Mouse (Mus musculus) intestine, embryonic 15.5 days (tissue): ENCODE measurements around the gene Scn1b. TPM values are rescaled to one million over a fixed set of nuclear protein-coding genes. Genes with fewer than 3 reads are reported as not detected.

ENCODE experiments used
- ATAC-seq: fragments of 200-750 bp; cut with Nextera tagmentation; 2 replicates; pipeline ENCODE4 v1.8.0; 2017; ENCODE audit warnings: moderate TSS enrichment, moderate library complexity
- H3K27ac ChIP-seq: fragments of 300-500 bp; sonication (generic); 2 replicates; pipeline ENCODE4 v1.5.1; 2015; ENCODE audit warnings: mild to moderate bottlenecking, inconsistent platforms
- H3K27me3 ChIP-seq: fragments of 300-500 bp; sonication (generic); replicated peaks from 2 replicates; pipeline ENCODE4 v1.6.1; 2015; ENCODE audit warnings: inconsistent platforms
- H3K36me3 ChIP-seq: fragments of 300-500 bp; sonication (generic); 2 replicates; pipeline ENCODE4 v1.6.1; 2015; ENCODE audit warnings: inconsistent platforms
- H3K4me1 ChIP-seq: fragments of 300-500 bp; sonication (generic); replicated peaks from 2 replicates; pipeline ENCODE4 v1.6.1; 2015; ENCODE audit warnings: inconsistent platforms
- H3K4me2 ChIP-seq: fragments of 300-500 bp; sonication (generic); replicated peaks from 2 replicates; pipeline ENCODE4 v1.6.1; 2015; ENCODE audit warnings: mild to moderate bottlenecking, inconsistent platforms
- H3K4me3 ChIP-seq: fragments of 300-500 bp; sonication (generic); replicated peaks from 2 replicates; pipeline ENCODE4 v1.5.1; 2015; ENCODE audit warnings: inconsistent platforms
- H3K9ac ChIP-seq: fragments of 300-500 bp; sonication (generic); 2 replicates; pipeline ENCODE4 v1.6.1; 2015; ENCODE audit warnings: inconsistent platforms
- H3K9me3 ChIP-seq: fragments of 300-500 bp; sonication (generic); 2 replicates; pipeline ENCODE4 v1.6.1; 2016; ENCODE audit warnings: inconsistent platforms
- WGBS: fragments of 180-500 bp; shearing (Covaris S2); methylation state at CpG from one replicate; pipeline ENCODE4 v1.1.7; 2015; 5-methylcytosine and 5-hydroxymethylcytosine counted together
- polyA plus RNA-seq: library from polyadenylated mRNA; unstranded; fragments of >200 nt; fragmentation: Nextera tagmentation; extraction: Ambion mirVana; gene quantifications from 2 replicates; pipeline ENCODE4 v1.2.1, GENCODE M21; 2015

The Scn1b gene
- 1.6 and 1.8 TPM in 2 replicates for polyA plus RNA-seq

DNA sequence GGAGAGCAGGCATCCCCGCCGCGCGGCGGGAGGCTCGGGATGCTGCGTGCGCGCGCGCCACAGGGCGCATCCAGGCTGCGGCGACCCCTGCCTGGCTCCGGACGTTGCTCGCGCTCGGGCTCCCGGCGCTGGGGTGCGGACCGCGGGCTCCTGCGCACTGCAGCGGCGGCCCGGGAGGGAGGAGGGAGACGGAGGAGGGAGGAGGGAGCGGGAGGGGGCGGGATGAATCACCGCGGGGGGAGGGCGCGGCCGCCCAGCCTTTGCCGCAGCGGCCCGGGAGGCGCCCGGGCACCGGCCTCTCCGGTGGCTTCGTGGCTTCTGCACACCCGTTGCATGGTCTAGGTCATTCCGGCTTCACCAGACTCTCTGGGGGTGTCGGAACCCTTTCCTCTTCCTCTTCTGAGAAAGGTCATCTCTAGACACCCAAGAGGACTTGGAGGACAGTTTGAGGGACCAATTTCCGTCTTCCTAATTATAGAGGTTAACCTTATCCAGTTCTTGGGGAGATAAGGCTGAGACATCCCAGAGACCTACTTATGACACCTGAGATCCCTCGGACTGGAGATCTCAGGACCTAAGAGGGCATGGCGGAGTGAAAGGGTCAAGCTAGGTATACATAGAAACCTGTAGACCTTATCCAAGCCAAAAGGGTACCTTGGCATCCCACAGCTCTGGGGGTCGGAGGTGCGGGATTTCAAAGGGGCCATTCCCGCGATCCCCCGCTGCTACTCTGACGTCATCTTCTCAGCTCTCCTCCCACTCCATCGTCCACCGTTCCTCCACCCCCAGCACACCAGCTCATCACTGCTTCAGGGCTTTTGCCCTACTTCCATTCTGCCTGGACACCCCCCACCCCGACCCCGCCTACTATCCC, at the start of gene Scn1b:
Gene Scn1b, minus strand, starts transcription at position 153 of the 874 bp plus-strand sequence.
- no peaks in the 10 kb centered on the region for H3K9me3 ChIP-seq
- under 1% methylated on average over 60 of the region's 60 CpGs for WGBS
- peak within 1 kb of the TSS; percentile 60 for H3K4me3 ChIP-seq
- H3K36me3 ChIP-seq = peaks cover 18% of the 10 kb centered on the region; the same call in 1 of the 2 replicates
- H3K4me1 ChIP-seq = peaks cover 13% of the 10 kb centered on the region; the same call in 1 of the 2 replicates
- peak; percentile 62 for ATAC-seq
- H3K4me2 ChIP-seq = peak within 1 kb of the TSS; percentile 99
- peak within 1 kb of the TSS; percentile 49 for H3K9ac ChIP-seq
- H3K27ac ChIP-seq = no peak within 1 kb of the TSS
- peaks cover 30% of the 10 kb centered on the region for H3K27me3 ChIP-seq

DNA sequence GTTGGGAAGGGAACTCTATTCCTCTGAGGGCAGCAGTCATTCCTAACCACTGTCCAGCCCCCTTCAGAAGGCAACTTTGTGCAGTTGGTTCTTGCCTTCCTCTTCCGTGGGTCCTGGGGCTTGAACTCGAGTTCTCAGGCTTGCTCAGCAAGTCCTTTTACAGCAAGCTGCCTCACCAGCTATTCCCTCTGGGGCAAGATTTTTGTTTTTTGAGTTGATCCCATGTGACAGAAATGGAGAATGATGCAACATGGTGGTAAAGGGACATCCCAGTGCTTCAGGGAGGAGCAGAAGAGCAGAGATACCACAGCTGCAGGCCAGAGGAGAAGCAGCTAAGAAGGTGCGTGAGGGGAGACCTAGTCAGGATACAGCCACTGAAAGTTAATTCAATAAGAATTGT, 48.3 kb upstream of the Scn1b start:
- no peak overlapping the region for H3K4me2 ChIP-seq
- ATAC-seq = no peak
- 79% methylated on average over 3 of the region's 3 CpGs for WGBS
- no peak overlapping the region for H3K27ac ChIP-seq
- H3K9me3 ChIP-seq = no peaks in the 10 kb centered on the region
- H3K9ac ChIP-seq = no peak overlapping the region
- H3K4me3 ChIP-seq = no peak overlapping the region
- H3K4me1 ChIP-seq = no peaks in the 10 kb centered on the region
- no peaks in the 10 kb centered on the region for H3K36me3 ChIP-seq
- peaks cover 3% of the 10 kb centered on the region; the same call in 1 of the 2 replicates for H3K27me3 ChIP-seq

DNA sequence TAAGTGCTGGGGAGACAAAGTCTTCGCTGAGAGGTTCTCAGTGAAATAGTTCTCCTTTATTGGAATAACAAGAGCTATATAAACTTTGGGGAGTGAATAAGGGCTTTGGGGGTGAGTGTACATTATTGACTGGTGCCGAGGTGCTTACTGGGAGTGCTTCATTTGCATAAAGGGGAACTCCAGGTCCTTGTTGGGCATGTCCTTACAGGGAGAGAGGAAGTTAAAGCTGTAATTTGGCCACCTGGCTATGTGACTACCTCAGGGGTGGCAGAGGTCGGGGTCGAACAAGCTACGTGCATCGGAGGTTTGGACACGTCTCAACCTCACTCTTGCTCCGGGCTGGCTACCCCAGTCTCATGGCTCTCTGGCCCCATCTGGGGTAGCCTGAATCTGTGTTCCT, 47.7 kb upstream of the Scn1b start:
- Histone ChIP-seq H3K27ac (no peak overlapping the region), H3K9ac (no peak overlapping the region), H3K27me3 (peaks cover 3% of the 10 kb centered on the region; the same call in 1 of the 2 replicates), H3K4me2 (no peak overlapping the region), H3K4me1 (no peaks in the 10 kb centered on the region), H3K4me3 (no peak overlapping the region), H3K9me3 (no peaks in the 10 kb centered on the region), H3K36me3 (no peaks in the 10 kb centered on the region)
- no peak for ATAC-seq
- 71% methylated on average over 8 of the region's 8 CpGs for WGBS

DNA sequence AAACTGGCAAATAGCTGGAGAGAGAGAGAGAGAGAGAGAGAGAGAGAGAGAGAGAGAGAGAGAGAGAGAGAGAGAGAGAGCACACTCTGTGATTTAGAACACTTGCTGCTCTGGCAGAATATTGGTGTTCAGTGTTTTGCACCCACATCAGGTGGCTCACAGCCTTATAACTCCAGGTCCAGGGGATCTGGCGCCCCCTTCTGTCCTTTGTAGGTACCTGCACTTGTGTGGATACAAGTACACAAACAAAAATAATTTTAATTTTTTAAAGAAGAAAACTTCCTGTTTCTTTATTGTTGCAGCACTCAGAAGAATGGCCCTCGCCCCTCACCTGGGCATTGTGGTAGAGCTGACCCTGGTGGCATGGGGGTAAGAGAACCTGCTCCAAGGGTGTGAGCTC, 45.4 kb upstream of the Scn1b start:
- Histone ChIP-seq H3K9ac (no peak overlapping the region), H3K4me1 (no peaks in the 10 kb centered on the region), H3K27ac (no peak overlapping the region), H3K4me2 (no peak overlapping the region), H3K27me3 (no peaks in the 10 kb centered on the region; the same call in 1 of the 2 replicates), H3K4me3 (no peak overlapping the region), H3K36me3 (no peaks in the 10 kb centered on the region), H3K9me3 (no peaks in the 10 kb centered on the region)
- ATAC-seq = no peak
- 21% methylated on average over 2 of the region's 2 CpGs for WGBS

DNA sequence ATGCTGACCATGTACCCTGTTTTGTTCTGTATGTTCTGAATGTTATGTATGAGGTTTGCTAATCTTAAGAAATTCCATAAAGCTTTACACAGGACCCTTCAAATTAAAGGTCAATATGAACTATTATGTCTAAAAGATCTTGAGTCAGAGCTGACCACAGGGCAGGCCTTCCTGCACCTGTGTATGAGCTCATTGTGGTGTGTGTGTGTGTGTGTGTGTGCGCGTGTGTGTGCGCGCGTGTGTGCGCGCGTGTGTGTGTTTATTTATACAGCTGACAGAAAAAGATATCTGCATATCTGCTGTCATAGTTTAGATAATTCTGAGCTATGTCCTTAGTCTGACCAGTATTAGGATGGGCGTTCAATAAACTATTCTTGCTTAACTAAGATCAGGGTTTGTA, 43.7 kb upstream of the Scn1b start:
- WGBS = 88% methylated on average over 9 of the region's 9 CpGs
- no peak for ATAC-seq

DNA sequence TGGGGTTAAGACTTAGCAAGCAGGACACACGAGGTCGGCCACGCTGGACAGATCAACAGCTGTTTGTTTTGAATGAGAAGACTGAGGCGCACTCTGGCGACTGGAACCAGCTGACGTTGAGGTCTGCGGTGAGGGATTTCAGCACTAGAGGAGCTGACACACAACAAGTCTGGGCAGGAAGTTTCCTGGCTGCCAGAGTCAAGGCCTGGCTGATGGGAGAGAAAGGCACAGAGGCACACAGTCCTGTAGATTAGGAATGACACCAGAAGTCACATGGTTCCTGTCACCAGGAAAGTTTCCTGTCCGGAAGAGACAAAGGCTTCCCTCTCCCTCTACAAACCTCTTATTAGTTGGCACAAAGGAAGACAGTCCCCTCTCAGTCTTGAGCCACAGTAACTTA, 41.6 kb upstream of the Scn1b start:
- Histone ChIP-seq H3K4me2 (no peak overlapping the region), H3K27ac (no peak overlapping the region), H3K4me3 (no peak overlapping the region), H3K9me3 (no peaks in the 10 kb centered on the region), H3K4me1 (no peaks in the 10 kb centered on the region), H3K9ac (no peak overlapping the region), H3K27me3 (no peaks in the 10 kb centered on the region), H3K36me3 (no peaks in the 10 kb centered on the region)
- WGBS = 39% methylated on average over 8 of the region's 8 CpGs
- ATAC-seq = no peak

More for the DNA sequence above, 43.7 kb upstream of the Scn1b start:
- Histone ChIP-seq H3K4me3 (no peak overlapping the region), H3K36me3 (no peaks in the 10 kb centered on the region), H3K4me2 (no peak overlapping the region), H3K27ac (no peak overlapping the region), H3K9me3 (no peaks in the 10 kb centered on the region), H3K4me1 (no peaks in the 10 kb centered on the region), H3K27me3 (no peaks in the 10 kb centered on the region), H3K9ac (no peak overlapping the region)

GRCm38 (mm10) chr7:31164748-31165147, 37.9 kb upstream of the Scn1b start:
- Histone ChIP-seq H3K9ac (no peak overlapping the region), H3K36me3 (no peaks in the 10 kb centered on the region), H3K4me1 (0 out of 2 replicates have a peak, but pooled peaks cover 2% of the 10 kb centered on the region), H3K4me2 (no peak overlapping the region), H3K9me3 (no peaks in the 10 kb centered on the region), H3K27me3 (no peaks in the 10 kb centered on the region), H3K27ac (no peak overlapping the region), H3K4me3 (no peak overlapping the region)
- 79% methylated on average over 1 of the region's 1 CpGs for WGBS
- no peak for ATAC-seq

DNA sequence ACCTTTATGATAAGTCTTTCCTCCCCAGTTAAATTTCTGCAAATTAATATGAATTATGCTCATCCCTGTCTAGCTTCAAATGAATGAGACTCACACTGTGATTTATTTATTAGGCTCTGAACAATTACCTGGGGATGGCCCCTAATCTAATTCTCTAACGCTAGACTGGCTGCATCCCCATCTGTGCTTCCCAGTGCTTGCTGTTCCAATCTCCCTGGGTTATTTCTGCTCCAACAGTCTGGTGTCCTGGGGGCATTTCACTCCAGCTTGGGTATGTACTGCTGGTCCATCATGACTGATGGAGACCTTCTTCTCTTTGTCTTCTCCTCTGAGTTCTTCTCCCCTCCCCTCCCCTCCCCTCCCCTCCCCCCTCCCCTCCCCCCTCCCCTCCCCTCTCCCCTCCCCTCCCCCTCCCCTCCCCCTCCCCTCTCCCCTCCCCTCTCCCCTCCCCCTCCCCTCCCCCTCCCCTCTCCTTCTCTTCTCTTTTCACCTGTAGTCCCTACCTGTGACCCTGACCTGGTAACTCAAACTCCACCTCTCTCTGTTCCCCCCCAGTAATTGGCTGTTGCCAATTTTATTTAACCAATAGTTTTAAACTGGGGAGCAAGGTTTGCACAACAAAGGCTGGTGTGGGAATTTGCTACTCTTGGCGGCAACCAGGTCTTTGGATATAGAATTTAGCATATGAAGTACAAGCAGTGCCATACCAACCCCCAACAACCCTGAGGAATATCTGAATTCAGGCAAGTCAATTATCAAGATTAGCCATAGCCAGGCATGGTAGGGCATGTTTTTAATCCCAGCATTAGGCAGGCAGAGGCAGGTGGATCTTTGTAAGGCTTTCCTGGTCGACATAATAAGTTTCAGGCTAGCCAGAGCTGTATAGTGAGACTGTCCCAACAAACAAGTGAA, 37.1 kb upstream of the Scn1b start:
- H3K9me3 ChIP-seq = no peaks in the 10 kb centered on the region
- H3K4me2 ChIP-seq = no peak overlapping the region
- no peaks in the 10 kb centered on the region for H3K27me3 ChIP-seq
- no peak for ATAC-seq
- H3K27ac ChIP-seq = no peak overlapping the region
- WGBS = 69% methylated on average over 3 of the region's 3 CpGs
- no peak overlapping the region for H3K4me3 ChIP-seq
- no peak overlapping the region for H3K9ac ChIP-seq
- no peaks in the 10 kb centered on the region for H3K36me3 ChIP-seq
- H3K4me1 ChIP-seq = 0 out of 2 replicates have a peak, but pooled peaks cover 2% of the 10 kb centered on the region

DNA sequence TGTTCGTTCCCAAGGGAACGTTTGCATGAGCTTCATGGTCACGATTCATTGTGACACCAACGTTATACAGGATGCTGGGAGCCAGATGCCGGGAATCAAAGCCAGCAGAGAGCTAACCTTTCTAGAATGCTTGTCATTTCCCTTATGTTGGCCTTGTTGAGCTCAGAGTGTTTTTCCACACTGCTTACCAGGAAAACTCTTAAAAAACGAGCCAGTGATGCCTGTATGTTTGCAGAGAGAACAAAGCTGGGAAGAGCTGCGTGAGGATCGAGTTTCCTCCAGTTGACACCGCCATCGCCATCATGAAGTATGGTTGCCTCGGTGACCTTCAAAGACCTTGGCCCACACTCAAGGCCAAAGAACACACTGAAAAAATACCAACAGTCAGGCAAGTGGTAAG, 35.5 kb upstream of the Scn1b start:
- Histone ChIP-seq H3K4me1 (0 out of 2 replicates have a peak, but pooled peaks cover 2% of the 10 kb centered on the region), H3K4me2 (no peak overlapping the region), H3K27ac (no peak overlapping the region), H3K4me3 (no peak overlapping the region), H3K9me3 (no peaks in the 10 kb centered on the region), H3K36me3 (no peaks in the 10 kb centered on the region), H3K9ac (no peak overlapping the region), H3K27me3 (no peaks in the 10 kb centered on the region)
- WGBS = 62% methylated on average over 11 of the region's 11 CpGs
- ATAC-seq = no peak

DNA sequence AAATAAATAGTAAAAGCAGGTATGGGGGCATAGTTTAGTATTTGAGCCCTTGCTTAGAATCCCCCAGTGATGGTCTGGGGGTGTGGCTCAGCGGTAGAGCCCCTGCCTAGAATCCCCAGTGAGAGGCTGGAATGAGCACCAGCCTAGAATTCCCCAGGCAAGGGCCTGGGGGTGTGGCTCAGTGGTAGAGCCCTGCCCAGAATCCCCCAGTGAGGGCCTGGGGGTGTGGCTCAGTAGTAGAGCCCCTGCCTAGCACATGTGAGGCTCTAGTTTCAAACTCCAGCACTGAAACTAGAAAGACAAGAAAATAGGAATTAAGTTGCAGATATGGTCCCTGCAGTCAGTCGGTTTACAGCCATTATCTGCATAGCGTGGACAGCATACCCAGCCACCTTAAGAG, 35.0 kb upstream of the Scn1b start:
- WGBS = 54% methylated on average over 3 of the region's 3 CpGs
- H3K4me1 ChIP-seq = 0 out of 2 replicates have a peak, but pooled peaks cover 2% of the 10 kb centered on the region
- H3K27ac ChIP-seq = no peak overlapping the region
- no peaks in the 10 kb centered on the region for H3K36me3 ChIP-seq
- ATAC-seq = no peak
- H3K4me2 ChIP-seq = no peak overlapping the region
- no peaks in the 10 kb centered on the region for H3K27me3 ChIP-seq
- no peak overlapping the region for H3K4me3 ChIP-seq
- H3K9me3 ChIP-seq = no peaks in the 10 kb centered on the region
- H3K9ac ChIP-seq = no peak overlapping the region

DNA sequence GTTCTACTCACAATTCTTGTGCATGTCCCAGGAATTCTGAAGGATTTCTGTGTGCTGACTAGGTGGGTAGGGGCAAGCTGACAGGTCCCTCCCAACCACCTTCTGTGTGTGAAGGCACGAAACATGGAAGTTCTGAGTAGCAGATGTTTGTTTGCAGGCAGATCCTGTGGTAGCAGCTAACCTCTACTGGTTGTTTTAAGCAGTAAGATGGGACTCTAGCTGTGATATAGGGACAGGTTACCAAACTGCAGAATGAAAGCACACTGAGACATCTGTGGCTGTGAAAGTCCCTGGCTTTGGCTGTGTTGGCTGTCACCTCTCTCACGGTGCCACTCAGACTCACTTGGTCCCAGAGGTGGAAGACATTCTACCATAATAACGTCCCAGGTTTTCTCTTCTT, 34.4 kb upstream of the Scn1b start:
- H3K4me1 ChIP-seq = 0 out of 2 replicates have a peak, but pooled peaks cover 2% of the 10 kb centered on the region
- no peaks in the 10 kb centered on the region for H3K27me3 ChIP-seq
- no peaks in the 10 kb centered on the region for H3K36me3 ChIP-seq
- no peaks in the 10 kb centered on the region for H3K9me3 ChIP-seq
- H3K4me2 ChIP-seq = no peak overlapping the region
- WGBS = 75% methylated on average over 3 of the region's 3 CpGs
- no peak overlapping the region for H3K9ac ChIP-seq
- H3K27ac ChIP-seq = no peak overlapping the region
- no peak overlapping the region for H3K4me3 ChIP-seq
- ATAC-seq = no peak

DNA sequence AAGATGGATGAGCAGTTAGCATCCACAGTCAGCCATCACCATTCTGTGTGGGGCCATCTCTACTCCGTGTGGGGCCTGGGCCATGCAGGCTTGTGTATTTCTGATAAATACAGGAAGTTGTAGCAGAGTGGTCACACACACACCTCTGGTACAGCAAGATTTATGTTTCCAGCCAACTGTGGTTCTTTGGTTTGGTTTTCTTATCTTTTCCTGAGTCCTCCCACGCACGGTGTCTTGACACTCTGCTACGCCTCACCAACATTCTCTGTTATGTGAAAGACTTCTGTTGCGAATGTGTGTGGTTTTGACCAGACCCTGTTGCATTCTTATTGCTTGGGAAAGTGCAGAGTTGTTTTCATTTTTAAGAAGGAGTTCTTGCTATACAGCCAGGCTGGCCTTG, 34.0 kb upstream of the Scn1b start:
- H3K4me1 ChIP-seq = peaks cover 5% of the 10 kb centered on the region; the same call in 1 of the 2 replicates
- no peak for ATAC-seq
- H3K27ac ChIP-seq = no peak overlapping the region
- no peak overlapping the region for H3K4me2 ChIP-seq
- no peaks in the 10 kb centered on the region for H3K9me3 ChIP-seq
- no peaks in the 10 kb centered on the region for H3K27me3 ChIP-seq
- no peaks in the 10 kb centered on the region for H3K36me3 ChIP-seq
- H3K9ac ChIP-seq = no peak overlapping the region
- WGBS = 50% methylated on average over 5 of the region's 5 CpGs
- H3K4me3 ChIP-seq = no peak overlapping the region
